Mouse (Mus musculus): ENCODE measurements around the gene Slc22a23.

Slc22a23 gene

DNA sequence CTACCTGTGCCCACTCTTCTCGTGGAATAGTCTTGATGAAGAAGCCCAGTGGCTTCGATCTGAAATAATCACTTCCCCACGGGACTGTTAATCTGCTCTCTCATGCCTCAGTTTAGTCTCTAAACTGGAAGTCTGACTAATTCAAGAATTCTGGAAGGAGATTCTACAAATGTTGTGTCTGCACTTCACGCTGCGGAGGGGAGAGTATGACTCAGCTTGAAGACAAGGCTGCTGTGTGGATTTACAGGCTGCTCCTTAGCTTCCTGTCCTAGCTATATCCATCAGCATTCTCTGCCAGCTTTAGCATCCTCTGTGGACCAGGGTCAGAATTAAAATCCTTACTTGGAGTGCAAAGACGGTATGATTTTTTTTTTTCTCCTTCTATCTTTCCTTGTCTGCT is 112.0 kb downstream of the Slc22a23 start:
- DNase-seq, result no peak

DNA sequence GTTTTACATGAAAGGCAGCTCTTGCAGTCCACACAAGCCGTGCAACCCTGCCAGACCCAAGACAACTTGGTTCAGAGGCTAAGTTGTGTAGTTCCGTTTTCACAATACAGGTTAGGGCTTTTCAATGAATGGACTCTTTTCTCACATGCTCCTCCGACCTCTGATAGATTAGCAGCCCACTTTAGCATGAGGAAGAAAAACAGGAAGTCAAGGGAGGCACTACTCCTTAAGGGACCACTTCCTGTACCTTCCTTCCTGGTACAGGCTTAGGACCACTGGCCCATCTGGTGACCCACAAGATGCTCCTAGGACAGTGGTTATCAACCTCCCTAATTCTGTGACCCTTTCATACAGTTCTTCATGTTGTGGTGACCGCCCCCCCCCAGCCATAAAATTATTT is 116.1 kb downstream of the Slc22a23 start:
- no peak for DNase-seq

DNA sequence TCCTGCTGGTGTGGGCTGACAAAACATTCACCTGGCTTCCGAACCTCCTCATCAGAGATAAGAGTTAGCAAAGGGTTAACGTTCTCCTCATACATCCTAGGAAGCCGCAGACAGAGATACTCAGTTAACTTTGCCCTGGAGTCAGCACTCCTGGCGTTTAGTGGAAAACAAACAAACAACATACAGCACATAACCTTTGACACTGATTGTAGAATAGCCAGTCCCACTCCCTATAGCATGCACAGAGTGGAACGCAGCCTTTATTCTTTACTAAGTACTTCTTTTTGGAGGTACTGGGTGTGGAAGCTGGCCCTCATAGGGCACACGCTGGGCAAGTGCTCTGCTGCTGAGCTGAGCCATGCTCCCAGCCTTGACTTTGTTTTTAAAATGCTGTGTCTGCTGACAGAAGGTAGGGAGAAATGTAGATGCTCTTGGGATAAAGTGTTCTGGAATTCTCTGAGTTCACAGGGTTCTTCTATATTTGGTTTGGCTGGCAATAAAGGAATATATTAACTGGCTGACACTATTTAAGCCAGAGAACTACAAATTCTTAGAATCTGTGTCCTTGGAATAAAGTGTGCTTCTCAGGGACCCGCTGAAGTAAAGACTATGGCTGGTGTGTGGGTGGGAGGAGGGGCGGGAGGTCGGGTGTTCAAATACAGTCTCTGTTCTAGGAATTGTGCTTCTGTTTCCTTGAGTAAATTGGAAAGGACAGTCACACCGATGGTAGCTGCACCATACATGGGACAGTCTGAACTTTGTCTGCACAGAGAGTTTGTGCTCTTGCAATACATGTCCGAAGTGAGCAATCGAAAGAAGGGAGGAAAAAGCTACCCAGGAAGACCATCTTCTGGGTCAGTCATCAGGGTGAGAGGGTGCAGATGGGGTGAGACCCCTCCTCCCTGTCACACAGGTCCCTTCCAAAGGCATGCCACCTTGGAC is 117.0 kb downstream of the Slc22a23 start:
- no peak for DNase-seq

DNA sequence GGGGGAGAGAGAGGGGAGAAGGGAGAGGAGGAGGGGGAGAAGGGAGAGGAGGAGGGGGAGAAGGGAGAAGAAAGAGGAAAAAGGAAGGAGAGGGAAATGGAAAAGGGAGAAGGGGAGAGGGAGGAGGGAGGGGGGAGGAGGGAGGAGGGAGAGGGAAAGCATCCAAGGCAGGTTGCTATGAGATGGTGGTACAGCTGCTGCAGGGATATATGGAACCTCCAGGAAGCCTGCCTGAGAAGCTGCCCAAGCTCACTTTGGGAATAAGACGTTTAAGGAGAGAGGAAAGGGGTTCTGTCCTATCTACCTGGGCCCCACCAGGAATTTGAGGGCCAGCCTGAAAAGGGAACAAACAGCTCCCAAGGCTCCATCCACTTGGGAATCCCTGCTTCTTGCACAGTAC is 118.0 kb downstream of the Slc22a23 start:
- DNase-seq, result no peak

DNA sequence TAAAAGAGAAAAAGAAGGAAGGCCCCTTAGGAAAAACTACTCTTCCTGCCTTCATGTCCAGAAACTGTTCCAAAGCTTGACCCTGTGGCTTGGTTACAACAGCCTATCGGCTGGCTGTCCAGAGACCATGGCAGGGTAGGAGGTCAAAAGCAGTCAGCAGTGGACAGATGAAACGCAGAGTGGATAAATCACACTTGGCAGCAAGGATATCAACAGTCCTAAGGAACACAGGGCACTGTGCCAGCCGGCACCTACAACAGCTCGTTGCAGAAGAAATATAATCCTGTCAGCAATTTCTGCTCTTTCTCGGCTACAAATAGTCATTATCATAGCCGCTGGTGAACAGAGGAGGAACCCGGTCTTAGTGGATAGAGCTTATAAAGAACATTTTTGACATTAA is 122.0 kb downstream of the Slc22a23 start:
- no peak for DNase-seq

DNA sequence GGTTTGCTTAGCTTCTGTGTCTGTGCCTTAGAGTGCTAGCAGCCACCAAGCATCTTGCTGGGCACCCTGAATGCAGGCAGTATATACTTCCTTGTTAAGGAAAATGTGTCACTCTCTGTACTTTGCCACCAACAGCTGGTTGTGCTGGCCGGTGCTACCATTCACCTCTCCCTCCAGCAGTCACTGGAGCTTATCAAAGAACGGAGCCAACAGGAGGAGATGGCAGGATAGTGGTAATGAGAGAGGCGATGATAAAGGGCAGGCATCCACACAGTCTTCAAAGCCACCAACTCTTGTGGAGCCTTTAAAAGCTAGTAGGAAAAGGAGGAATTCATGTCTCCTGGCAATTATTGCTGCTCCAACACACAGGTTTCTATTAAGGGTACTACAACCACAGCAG is 125.3 kb downstream of the Slc22a23 start:
- DNase-seq, result no peak

DNA sequence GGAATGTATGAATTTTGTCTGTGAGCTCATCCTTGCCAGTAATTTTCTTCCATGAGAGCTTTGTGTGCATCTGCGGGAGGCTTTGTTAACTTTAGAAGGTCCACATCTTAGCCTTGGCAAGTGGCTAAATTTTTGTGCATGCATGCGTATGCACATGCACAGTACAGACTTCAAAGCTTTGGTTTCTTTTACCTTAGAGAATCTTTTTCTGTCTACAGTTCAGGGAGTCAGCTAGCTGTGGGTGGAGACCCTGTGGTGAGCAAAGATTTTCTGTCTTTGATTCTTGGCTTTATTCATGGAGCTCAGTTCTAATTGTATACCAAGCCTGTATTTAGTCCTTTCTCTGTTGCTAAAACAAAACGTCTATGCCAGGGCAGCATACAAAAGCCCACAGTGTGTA is 126.2 kb downstream of the Slc22a23 start:
- no peak for DNase-seq

DNA sequence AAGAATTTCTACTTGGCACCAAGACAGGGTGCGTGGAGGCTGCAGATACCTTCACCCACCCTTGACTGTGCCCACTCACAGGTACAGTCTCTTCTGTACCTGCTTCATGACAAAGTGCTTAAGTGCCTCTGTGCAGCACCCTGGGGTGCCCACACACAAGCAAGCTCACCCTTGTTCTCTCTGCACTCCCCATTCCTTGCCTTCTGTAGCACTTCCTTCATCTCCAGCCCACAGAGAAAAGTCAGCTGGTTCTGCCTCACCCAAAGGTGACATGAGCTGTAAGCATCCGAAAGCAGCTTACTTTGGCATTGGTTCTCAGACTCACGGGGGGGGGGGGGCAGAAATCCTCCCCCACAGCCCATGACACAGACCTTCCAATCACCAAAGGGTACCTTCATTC is 130.1 kb downstream of the Slc22a23 start:
- DNase-seq, result no peak

DNA sequence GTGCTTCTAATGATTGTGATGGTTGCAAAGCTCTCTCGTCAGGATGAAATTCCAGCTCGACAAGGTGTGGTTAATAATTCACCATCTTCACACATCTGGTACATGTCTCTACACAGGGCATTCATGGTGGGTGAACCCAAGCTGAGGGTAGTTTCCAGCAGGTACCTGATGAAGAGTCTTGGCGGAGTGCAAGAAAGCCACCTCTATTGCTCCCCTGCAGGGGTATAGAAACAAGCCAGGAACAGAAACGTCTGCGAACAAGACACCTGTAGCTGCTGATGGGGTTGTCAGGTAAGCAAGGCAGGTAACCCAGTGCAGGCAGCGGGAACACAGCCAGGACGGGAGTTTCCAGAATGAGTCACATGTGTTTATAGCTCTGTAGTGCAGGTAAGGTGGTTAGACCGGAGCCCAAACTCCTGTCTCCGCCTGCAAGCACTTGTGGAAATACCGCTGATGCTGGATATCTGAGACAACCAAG is 132.2 kb downstream of the Slc22a23 start:
- no peak for DNase-seq

DNA sequence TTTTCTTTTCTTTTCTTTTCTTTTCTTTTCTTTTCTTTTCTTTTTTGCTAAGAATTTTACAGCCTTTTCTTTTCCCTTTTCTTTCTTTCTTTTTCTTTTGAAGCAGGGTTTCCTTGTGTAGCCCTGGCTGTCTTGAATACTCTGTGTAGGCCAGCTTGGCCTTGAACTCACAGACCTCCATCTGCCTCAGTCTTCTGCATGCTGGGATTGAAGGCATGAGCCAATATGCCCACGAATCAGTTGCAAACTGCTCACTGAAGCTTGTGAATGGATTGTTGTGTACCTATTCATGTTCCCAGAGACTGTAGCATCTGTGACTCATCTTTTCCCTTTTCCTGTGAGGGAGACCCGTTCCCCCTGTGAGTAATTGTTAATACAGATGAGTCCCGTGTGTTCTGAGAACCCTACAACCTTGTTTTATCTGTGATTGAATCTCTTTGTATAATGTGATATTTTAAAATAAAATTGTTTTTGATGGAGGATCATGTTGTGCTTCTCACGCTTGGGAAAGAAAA is 133.7 kb downstream of the Slc22a23 start:
- DNase-seq, result no peak

DNA sequence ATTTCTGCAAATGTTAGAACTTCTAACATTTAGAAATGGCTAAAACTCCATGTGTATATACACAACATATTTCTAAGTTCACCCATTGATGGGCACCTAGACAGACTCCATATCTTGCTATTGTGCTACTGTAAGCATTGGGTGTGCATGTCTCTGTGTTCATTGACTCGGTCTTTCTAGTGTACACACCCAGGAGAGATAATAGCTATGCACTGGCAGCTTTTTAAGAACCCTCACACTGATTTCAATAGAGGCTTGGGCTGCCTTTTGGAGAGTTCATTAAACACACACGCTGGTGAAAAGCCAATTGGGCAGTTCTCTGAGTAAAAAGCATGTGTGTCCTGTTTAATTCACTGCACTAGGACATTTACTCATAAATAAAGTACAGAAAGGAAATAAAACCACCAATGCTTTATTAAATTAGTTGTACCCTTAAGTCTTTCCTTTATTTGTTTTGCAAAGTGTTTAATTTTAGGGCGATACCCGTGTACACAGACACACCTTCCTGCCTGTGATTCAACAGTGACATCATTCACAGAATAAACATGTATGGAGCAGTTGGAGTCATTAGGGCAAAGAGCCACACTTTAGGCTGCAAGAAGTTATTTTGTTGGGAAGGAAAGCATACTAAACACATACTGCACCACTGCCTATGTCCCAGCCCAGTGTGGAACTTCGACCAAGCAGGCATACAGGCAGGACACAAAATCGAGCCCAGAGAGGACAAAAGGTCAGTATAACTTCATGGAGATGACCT is 137.1 kb downstream of the Slc22a23 start:
- DNase-seq, result no peak

DNA sequence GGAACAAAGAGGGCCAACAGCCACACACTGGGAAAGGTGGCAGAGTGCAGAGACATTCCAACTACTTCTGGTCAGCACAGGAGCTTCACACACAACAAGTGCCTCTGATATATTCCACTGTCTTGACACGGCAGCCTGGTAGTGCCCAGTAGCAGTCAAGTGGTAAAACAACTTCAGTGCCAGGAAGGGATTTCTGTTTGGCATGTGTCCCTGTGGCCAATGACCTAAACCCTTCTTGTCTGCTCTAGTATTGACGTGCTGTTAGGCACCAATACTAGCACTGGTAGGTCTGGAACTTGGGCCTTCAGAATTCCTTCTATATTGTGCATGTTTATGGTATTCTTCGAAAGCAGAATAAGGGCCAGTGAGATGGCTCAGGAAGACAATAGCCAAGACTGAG is 139.8 kb downstream of the Slc22a23 start:
- DNase-seq, result no peak

DNA sequence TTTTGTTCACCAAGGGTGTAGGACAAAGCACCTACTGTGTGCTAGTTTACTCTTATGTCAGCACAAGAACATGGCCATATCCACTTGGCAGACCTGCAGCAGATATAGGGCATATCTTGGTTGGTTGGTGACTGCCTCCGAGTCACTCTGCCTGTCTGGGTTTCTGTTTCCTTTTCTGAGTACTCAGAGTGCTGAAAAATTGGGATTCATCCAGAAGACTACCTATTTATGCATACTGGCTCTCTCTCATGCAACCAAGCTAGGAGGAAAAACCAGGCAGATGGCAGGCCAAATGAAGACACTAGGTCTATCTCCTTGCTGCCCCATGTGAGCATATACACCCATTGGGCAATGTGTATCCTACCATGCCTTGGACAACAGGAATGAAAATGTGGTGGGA is 149.3 kb downstream of the Slc22a23 start:
- DNase-seq, result no peak

DNA sequence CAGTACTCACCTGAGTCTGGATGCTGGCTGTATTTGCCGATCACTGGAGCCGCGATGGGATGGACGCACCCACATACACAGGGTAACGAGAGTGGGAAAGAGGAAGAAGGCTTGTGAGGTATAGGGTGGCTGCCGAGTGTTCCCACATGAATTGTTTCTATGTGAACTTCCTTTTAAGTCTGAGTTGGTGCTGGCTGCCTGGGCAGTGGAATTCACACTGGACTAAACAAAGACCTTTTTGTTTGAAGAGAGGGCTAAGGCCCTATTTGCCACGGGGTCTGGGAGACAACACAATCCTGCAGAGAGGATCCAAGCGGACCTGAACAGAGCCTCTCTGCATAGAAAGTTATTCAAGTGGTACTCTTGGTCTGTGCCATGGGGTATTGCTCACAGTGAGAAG is 151.6 kb downstream of the Slc22a23 start:
- no peak for DNase-seq

DNA sequence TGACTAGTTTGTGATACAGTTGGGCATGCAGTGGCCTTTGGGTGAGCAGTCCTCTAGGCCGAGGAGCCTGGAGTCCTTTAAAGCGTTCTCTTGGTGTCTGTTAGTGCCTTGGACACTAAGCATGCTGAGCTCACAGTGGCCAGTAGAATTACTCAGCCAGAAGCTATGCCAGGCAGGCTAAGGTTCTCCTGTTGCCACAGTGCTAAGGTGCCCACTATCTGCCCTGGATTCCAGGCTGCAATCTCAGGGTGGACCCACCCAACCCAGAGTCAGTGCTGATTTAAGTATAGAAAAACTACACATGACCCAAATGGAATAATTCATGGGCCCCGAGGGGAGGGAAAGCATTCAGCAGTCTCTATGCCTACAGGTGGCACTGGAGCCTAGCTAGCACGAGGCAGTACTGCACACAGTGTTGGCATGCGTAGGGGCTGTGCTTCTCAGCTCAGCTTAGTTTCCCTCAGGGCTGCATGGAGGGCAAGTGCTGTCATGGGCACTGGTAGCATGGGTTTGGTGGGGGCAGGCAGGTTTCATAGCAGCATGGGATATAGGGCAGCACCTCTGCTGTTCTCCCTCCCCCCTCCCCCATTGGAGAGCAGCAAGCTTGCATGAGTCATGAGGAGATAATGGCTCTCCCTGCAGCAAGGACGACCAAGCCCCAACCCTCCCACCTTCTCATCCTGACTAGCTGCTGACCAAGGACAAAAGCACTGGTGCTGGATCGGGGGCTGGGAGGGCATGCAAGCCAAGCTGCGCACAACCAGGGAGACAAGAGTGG is 152.4 kb downstream of the Slc22a23 start:
- no peak for DNase-seq

DNA sequence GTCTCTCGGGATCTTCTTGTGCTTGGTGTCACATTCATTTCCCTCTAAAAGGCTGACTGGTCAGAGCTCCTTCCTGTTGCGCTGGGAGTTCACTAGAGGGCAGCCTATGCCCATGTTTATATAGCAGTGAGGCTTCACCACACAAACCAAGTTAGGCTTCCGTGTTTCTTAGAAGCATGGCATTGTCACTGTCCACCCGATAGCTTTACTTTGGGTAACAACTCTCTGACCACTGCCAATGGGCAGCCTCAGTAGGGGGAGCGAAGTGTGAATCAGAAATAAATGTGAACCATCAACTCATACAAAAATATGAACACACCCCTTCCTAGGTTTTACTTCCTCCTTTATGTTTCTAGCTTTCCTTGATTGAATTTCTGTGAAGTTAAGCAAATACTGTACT is 157.4 kb downstream of the Slc22a23 start:
- DNase-seq, result peak; percentile 65 to 68

DNA sequence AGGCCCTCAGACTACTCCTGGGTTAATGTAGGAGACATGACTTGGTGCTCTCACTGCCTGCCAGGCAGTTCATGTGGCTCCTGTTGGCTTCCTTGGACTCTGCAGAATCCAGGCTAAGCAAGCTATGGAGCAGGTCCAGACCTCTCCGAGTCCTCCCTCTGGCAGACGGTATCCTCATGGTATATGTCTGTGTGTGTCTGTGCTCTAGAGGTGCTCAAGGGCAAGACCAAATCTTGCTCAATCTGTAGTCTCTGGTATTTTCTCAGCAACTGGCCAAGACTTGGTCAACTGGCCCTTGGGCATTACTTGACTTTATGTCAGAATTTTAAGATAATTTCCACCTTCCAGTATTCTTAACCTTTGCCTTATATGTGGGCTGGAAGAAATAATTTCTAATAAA is 159.6 kb downstream of the Slc22a23 start:
- DNase-seq, result no peak

DNA sequence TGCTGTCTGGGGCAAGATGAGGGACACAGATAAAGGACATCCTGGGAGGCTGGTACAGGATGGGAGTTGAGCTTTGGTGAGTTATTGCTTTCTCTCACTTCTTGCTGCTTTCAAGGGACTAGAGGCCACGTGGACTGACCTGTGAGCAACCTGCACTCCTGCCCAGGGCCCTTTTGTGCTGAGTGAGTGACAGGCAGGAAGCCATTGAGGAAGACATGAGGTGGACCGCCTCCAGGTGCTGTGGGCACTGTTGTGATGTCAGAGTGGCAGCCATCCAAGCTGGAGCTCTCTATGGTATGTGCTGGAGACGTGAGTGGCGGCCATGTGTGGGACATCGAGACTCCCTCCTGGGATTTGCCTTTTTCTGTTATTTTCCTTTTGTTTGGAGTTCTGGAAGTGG is 163.4 kb downstream of the Slc22a23 start:
- no peak for DNase-seq

DNA sequence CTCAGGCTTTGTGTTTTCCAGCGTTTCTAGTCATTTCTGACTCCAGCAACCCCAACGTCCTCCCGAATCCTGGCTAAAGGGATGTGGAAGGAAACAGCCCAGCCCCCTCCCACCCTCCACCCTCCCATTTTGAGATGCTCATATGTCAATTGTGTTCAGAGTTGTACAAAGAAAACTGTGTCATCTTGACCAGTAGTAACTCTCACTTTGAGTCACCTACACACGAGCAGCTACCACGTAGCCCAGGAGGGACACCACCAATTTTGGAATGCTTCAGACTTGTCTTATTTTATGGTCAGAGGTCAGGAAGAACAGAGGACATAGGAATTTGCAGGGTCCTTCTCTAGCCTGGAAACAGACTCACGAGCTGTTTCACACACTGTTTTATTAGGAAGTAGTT is 171.0 kb downstream of the Slc22a23 start:
- DNase-seq, result no peak

DNA sequence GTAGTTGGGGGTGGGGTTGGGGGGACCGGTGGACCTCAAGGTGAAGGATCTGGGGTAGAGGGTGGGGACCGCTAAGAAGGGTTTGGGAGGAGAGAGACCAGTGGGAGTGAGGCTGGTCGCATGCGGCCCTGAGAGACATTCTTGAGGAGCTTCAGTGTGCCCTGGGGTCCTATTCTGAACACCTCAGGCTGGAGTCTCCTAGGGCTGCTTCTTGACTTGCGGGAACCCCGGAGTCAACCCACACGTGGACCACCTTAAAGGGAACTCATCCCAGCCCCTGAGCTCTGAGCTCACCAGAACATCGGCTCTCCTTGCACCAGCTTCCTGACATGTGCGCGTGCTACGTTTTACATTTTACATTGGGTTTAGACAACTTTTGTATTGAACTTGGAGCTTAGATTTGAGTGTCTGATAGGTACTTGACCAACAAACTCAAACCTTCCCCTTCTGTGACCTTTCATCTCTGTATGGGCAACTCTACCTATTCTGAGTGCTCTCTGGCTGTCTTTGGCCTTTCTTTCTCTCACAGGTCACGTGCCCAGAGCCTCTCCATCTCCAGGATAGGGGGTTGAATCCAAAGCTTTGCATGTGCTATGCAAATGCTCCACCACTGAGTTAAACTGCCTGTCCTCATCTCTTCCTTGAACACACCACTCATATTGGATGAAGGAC is 181.5 kb downstream of the Slc22a23 start:
- DNase-seq, result no peak

DNA sequence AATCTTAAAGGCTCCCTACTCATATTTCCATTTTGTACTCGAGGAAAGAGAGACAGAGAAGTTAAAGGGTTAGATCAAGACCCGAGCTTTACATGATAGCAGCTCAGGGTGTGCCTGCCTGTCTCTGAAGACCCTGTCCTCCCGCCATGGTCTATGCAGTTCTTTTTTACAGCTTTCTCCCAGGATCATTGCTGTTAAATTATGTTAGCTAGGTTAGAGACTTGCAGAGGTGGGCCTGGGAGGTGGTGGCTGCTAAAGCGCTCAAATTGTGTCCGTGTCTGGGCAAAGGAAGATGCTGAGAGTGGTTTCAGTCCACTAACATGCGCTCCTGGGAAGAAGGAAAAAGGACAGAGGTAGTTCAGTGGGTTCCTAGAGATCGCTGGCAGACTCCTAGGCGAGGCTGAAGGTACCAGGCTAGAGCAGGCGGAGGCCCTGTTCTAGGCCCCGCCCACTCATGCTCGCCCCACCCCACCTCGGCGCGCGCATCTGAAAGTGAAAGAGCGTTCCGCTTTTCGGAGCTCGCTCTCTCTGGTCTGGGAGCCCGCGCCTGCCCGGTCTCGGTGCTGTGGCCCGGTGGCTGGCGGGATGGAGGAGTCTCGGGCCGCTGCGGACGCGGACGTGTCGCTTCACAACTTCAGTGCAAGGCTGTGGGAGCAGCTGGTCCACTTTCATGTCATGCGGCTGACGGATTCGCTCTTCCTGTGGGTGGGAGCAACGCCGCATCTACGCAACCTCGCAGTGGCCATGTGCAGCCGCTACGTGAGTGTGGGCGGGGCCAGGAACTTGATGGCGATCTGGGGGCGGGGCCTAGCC is 182.3 kb downstream of the Slc22a23 start, which contains the start of gene Psmg4:
Gene Psmg4, plus strand, starts transcription at position 474 of the 813 bp plus-strand sequence.
- peak; percentile 99 for DNase-seq

Measured in B cell, adult 2 months (primary cell).